Mouse (Mus musculus): ENCODE data around the gene Lrrc61. TPM values are rescaled to one million over a fixed set of nuclear protein-coding genes. Genes with fewer than 3 reads are reported as not detected.
A peak's percentile ranks its signal among the peaks of the same experiment; 100 is the strongest.

The Lrrc61 gene
- polyA plus RNA-seq, 1 experiment, result 22.4 TPM

DNA sequence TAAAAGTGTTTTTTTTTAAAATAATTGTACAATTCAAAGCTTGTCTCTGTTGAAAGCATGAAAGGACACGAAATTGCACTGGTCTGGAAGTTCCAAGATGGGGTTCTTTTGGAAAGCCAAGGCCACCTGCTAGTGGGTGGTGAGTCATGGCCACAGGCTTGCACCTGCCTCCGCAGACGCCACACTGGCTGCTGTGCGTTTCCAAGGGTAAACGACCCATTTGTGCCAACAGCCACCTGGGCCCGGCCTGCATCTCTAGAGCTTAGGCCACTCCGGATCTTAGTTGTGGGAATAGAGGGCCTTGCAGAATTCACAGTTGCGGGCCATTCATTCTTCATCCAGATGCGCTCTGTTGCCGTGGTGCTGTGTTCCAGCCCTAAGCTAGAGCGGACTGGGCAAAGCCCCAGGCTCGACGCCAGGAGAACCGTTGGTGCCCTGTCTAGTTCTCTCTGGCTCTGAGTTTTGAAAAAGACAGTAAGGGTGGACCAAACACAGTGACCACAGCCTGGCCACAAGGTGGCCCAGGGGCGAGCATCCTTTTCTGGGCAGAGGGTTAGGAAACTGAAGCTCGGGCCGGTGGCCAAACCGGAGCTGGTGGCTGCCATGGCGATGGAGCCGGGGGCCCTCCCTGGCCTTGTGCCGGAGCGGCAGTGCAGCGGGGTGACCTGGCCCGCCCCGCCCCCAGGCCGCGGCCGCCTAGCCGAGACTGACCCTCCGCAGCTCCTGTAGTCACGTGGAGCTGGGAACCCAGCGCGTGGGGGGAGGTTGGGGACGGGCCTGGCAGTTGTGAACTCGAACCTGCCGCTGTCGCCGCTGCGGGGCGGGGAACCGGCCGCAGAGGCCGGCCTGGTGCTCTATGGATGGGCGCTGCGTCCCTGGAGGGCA lies 38.8 kb downstream of the Lrrc61 start, which contains the start of the genes Repin1 and Gm44965:
TSS of gene Repin1 (plus strand) at position 726 of the 885 bp plus-strand sequence.
TSS of gene Gm44965 (plus strand) at position 784 of the 885 bp plus-strand sequence.
- Histone ChIP-seq H3K27ac (replicated peaks; ENCODE audit: low read depth, low read length) (peak within 1 kb of the TSS; percentile 76), H3K4me3 (ENCODE audit: insufficient read depth, low read depth, low read length) (peak within 1 kb of the TSS; percentile 89), H3K4me1 (ENCODE audit: control insufficient read depth, insufficient read depth, insufficient read length, low read length) (peaks cover 5% of the 10 kb centered on the region)

DNA sequence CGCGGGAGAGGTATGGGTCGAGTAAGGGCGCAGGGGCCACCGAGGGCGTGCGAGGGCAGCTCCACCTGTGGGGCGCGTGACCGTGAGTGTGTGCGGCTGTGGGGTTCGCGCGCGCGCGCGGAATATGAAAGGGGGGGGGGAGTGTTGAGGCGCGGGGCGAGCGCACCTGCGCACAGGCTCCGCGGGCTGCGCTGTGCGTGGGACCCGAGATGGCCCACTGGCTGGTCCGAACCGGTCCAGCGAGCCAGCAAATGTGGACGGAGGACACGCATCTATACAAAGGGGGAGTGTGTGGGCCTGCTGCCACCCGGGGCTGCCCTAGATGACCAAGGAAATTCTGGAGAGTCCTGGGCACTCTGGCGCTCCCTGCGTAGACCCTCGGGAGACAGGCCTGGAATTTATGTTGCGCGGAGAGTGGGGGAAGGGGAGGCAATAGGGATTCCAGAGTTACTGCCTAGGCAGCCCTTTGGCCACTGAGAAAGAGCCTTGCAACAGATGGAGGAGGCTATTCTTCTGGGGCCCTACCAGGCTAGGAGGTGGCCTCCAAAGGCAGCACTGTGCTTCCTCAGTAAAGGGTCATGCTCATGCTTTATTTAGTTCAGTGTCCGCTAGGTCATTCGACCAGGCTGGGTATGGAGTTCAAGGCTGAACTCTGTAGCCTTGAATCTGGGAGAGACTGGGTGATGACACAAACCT lies 39.6 kb downstream of the Lrrc61 start:
- peaks cover 5% of the 10 kb centered on the region for H3K4me1 ChIP-seq (ENCODE audit: control insufficient read depth, insufficient read depth, insufficient read length, low read length)
- H3K4me3 ChIP-seq (ENCODE audit: insufficient read depth, low read depth, low read length), result peak overlapping the region; percentile 89
- peak overlapping the region; percentile 76 for H3K27ac ChIP-seq (replicated peaks; ENCODE audit: low read depth, low read length)

DNA sequence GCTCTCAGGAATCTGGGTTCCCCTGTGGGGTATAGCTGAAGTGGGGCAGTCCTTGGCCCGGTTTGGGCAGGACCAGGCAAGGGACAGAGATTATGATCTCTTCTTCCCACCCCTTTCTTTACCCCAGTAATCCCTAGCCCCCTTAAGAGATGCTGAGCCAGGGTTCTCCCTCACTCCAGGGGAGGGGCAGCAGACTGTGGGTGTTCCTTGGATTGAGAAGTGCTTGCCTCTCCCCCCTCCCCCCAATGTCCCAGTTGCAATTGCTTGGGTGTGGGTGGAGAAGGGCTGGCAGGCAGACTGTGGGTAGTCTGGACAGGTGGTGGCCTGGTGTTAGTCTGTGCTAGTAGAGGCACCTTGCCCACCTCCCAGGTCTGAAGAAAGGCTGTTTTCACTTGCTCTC lies 40.7 kb downstream of the Lrrc61 start:
- peaks cover 5% of the 10 kb centered on the region for H3K4me1 ChIP-seq (ENCODE audit: control insufficient read depth, insufficient read depth, insufficient read length, low read length)
- 0 out of 2 replicates have a peak overlapping the region, but pooled peaks have one; percentile 16 for H3K27ac ChIP-seq (replicated peaks; ENCODE audit: low read depth, low read length)
- peak overlapping the region; percentile 89 for H3K4me3 ChIP-seq (ENCODE audit: insufficient read depth, low read depth, low read length)

DNA sequence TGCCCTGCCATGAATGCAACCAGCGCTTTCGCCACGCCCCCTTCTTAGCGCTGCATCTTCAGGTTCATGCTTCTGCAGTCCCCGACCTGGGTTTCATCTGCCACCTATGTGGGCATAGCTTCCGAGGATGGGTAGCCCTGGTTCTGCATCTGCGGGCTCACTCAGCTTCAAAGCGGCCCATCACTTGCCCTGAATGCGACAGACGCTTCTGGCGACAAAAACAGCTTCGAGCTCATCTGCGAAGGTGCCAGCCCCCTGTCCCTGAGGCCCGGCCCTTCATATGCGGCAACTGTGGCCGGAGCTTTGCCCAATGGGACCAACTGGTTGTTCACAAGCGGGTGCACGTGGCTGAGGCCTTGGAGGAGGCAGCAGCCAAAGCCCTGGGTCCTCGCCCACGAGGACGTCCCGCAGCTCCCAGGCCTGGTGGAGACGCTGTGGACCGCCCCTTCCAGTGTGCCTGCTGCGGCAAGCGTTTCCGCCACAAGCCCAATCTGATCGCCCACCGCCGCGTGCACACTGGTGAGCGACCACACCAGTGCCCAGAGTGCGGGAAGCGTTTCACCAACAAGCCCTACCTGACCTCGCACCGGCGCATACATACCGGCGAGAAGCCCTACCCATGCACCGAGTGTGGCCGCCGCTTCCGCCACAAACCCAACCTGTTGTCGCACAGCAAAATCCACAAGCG lies 42.1 kb downstream of the Lrrc61 start:
- no peak overlapping the region for H3K4me3 ChIP-seq (ENCODE audit: insufficient read depth, low read depth, low read length)

DNA sequence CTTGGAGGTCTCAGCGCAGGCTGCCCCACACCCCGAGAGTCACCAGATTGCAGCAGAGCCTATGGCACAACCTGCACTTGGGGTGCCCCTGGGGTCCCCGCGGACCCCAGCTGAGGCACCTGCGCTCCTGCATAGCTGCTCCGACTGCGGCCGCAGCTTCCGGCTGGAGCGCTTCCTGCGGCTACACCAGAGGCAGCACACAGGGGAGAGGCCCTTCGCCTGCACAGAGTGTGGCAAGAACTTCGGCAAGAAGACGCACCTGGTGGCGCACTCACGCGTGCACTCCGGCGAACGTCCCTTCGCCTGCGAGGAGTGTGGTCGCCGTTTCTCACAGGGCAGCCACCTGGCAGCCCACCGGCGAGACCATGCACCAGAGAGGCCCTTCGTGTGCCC lies 42.6 kb downstream of the Lrrc61 start:
- Histone ChIP-seq H3K4me1 (ENCODE audit: control insufficient read depth, insufficient read depth, insufficient read length, low read length) (peaks cover 5% of the 10 kb centered on the region), H3K4me3 (ENCODE audit: insufficient read depth, low read depth, low read length) (no peak overlapping the region), H3K27ac (replicated peaks; ENCODE audit: low read depth, low read length) (no peak overlapping the region)

More for the DNA sequence above, 42.1 kb downstream of the Lrrc61 start:
- no peak overlapping the region for H3K27ac ChIP-seq (replicated peaks; ENCODE audit: low read depth, low read length)
- H3K4me1 ChIP-seq (ENCODE audit: control insufficient read depth, insufficient read depth, insufficient read length, low read length), result peaks cover 5% of the 10 kb centered on the region

DNA sequence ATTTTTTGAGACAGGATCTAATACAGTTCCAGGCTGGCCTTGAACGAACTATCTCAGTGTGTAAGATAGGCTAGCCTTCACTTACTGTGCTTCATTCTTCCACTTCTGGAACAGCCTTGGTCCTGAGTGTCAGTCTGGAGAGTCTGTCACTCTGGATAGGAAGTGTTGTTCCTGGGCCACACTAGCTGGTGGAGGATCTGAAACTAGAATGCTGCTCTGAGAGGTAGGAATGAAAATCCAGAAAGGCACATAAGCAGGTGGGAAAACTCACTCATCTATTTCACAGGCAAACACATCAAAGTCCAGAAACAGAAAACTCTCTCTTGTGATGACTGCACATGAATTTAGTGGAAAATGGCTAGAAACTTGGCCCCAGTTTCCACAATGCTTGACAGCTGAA lies 46.0 kb downstream of the Lrrc61 start:
- H3K27ac ChIP-seq (replicated peaks; ENCODE audit: low read depth, low read length), result no peak overlapping the region
- 0 out of 2 replicates have a peak, but pooled peaks cover 3% of the 10 kb centered on the region for H3K4me1 ChIP-seq (ENCODE audit: control insufficient read depth, insufficient read depth, insufficient read length, low read length)
- H3K4me3 ChIP-seq (ENCODE audit: insufficient read depth, low read depth, low read length), result no peak overlapping the region

DNA sequence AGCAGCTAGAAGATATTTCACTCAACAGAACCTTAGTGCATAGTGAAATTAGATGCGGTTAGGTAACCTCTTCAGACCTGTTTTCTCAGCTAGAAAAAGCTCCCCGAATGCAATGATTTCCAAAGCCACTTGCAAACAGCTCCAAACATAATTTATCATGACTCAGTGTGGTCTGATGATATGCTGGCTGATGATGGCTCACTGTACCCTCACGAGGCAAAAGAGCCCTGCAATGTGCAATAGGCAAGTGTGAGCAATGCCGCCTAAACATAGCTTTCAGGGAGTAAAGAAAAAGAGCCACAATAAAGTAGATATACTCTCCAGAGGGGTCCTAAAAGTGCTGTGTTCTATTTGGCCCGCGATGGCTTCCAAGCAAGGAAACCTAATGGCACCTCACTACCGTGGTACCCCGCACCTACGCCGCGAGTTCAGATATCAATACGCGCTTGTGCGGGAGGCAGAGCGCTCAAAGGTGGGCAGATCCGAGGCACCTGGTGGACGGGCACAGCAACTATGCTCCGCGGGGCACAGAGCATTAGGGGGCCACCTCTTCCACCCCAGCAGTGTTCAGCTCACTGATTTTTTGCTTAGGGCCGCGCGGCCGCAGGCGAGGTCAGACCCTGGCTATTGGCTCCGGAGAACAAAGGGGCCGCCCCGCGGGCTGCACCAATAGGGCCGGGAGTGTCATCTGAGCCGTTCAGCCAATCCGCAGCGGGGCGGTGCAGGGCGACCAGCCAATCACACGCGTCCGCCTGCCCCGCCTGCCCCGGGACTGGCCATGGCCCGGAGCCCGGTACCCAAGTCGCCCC lies 46.9 kb downstream of the Lrrc61 start, which contains the start of gene Zfp775:
TSS of gene Zfp775 (plus strand) at position 793 of the 809 bp plus-strand sequence.
- Histone ChIP-seq H3K4me3 (ENCODE audit: insufficient read depth, low read depth, low read length) (peak within 1 kb of the TSS; percentile 90), H3K4me1 (ENCODE audit: control insufficient read depth, insufficient read depth, insufficient read length, low read length) (0 out of 2 replicates have a peak, but pooled peaks cover 3% of the 10 kb centered on the region), H3K27ac (replicated peaks; ENCODE audit: low read depth, low read length) (peak within 1 kb of the TSS; percentile 70)

DNA sequence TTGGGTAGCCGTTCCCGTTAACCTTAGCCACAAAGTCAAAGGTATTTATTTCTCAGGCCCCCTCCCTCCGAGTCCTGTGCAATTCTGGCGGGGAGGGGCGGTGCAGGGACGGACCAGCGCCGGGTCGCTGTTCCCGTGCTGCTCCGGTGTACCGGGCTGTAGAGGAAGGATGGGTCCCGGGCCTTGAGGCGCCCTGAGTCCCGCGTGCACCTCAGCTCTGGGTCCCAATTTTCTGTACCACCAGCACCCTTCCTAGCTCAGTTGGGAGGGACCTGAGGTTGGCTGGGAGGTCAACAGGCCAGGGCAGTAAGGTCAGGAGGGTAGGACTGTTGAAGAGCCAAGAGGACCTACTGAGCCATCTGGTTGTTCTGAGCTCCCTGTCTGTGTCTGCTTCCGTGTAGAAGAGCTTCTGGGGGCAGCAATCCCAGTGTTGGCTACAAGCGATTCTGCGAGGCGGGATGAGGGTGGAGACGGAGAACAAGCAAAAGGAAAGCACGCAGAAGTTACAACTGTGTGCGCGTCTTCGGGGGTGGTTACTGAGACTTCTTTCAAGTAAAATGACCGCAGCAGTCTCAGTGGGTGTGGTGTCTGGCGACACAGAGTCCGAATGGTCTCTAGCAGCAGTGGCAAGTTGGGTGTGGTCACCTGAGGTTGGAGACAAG lies 47.6 kb downstream of the Lrrc61 start:
- 0 out of 2 replicates have a peak, but pooled peaks cover 3% of the 10 kb centered on the region for H3K4me1 ChIP-seq (ENCODE audit: control insufficient read depth, insufficient read depth, insufficient read length, low read length)
- peak overlapping the region; percentile 90 for H3K4me3 ChIP-seq (ENCODE audit: insufficient read depth, low read depth, low read length)
- peak overlapping the region; percentile 70 for H3K27ac ChIP-seq (replicated peaks; ENCODE audit: low read depth, low read length)

DNA sequence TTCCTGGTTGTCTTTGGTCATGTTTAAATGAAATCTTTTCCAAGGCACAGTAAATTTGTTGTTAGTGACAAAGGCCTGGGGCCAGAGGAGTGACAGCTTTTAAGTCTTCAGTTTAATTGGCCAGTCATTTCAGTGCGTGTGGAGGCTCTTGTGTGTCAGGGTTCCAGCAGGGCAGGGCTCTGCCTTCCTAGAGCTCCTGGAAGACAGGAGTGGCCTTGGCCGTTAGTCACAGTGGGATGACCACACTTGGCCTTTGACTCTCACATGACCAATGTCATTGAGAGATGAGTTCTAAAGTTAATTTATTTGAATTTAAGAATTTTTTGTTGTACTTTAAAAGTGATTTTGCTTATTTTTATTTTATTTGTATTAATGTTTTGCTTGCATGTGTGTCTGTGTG lies 53.5 kb downstream of the Lrrc61 start:
- H3K4me1 ChIP-seq (ENCODE audit: control insufficient read depth, insufficient read depth, insufficient read length, low read length), result no peaks in the 10 kb centered on the region
- no peak overlapping the region for H3K27ac ChIP-seq (replicated peaks; ENCODE audit: low read depth, low read length)
- H3K4me3 ChIP-seq (ENCODE audit: insufficient read depth, low read depth, low read length), result no peak overlapping the region

DNA sequence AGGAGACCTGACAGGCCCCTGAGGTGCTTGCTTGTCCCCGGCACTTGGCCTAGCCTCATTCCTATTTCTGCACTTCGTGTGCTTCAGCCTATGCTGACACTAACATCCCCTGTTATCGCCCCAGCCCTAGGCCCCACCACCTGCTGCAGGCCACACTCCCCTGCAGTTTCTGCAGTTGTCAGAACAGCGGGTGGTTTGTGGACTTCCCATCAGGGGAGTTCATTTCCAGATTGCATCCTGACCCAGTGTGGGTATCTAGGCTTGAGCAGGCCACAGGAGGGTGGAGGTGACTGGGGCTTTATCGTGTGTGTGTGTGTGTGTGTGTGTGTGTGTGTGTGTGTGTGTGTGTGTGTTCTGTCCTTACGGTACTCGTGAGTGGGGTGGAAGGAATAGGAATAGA lies 54.9 kb downstream of the Lrrc61 start:
- Histone ChIP-seq H3K4me3 (ENCODE audit: insufficient read depth, low read depth, low read length) (no peak overlapping the region), H3K27ac (replicated peaks; ENCODE audit: low read depth, low read length) (no peak overlapping the region)

DNA sequence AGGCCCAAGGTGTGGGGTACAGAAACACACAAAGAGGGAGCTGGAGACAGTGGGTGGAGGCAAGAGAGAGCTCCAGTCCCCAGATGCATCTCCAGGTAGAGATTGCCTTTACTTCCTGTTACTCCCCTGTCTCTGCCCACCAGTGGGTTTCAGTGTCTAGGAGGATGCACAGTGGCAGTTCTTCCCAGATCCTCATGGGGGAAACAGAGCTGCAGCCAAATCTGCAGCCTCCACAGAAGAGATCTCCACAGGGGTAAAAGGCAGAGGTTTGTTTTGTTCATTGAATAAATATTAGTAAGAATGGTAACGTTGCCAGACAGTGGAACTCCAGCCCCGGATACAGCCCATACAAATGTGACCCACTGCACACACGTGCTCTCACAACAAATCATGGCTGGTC lies 56.1 kb downstream of the Lrrc61 start:
- Histone ChIP-seq H3K4me3 (ENCODE audit: insufficient read depth, low read depth, low read length) (no peak overlapping the region), H3K4me1 (ENCODE audit: control insufficient read depth, insufficient read depth, insufficient read length, low read length) (no peaks in the 10 kb centered on the region), H3K27ac (replicated peaks; ENCODE audit: low read depth, low read length) (no peak overlapping the region)

More for the DNA sequence above, 54.9 kb downstream of the Lrrc61 start:
- no peaks in the 10 kb centered on the region for H3K4me1 ChIP-seq (ENCODE audit: control insufficient read depth, insufficient read depth, insufficient read length, low read length)

DNA sequence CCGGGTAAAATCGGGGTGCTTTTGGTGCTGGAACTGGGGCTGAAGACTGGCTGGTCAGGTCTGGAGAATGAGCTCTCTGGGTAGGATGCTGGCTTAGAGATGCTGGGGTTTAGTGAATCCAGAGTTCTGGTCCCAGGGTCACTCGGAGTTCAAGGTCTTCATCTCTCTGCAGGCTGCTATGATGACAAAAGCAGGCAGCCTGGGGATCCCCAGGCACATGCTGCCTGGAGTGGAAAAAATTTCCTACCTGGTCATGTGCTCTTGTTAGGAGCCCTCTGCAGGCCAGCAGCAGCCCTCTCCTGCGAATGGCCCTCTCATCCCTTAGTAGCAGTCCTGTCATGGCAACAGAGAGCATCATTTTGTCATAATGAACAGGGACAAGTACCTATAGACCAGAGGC lies 58.9 kb downstream of the Lrrc61 start:
- Histone ChIP-seq H3K4me1 (ENCODE audit: control insufficient read depth, insufficient read depth, insufficient read length, low read length) (no peaks in the 10 kb centered on the region), H3K4me3 (ENCODE audit: insufficient read depth, low read depth, low read length) (no peak overlapping the region), H3K27ac (replicated peaks; ENCODE audit: low read depth, low read length) (no peak overlapping the region)

DNA sequence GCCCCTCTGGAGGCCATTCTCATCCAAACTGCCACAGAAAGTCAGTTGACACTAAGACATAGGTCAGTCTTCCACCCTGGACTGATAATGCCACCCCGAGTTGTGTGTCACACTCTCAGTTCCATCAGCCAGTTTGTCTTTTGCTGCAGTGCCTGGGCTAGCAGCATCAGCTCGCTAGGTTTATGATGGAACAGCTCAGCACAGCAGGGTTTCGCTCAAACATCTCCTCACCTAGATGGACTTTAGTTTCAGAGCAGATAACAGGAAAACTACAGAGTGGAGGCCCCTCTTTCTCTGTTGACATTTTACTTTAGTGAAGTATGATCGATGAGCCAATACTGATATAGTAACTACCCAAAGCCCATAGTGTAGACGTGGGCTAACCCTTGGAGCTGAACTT lies 60.2 kb downstream of the Lrrc61 start:
- Histone ChIP-seq H3K4me1 (ENCODE audit: control insufficient read depth, insufficient read depth, insufficient read length, low read length) (no peaks in the 10 kb centered on the region), H3K4me3 (ENCODE audit: insufficient read depth, low read depth, low read length) (no peak overlapping the region), H3K27ac (replicated peaks; ENCODE audit: low read depth, low read length) (no peak overlapping the region)

DNA sequence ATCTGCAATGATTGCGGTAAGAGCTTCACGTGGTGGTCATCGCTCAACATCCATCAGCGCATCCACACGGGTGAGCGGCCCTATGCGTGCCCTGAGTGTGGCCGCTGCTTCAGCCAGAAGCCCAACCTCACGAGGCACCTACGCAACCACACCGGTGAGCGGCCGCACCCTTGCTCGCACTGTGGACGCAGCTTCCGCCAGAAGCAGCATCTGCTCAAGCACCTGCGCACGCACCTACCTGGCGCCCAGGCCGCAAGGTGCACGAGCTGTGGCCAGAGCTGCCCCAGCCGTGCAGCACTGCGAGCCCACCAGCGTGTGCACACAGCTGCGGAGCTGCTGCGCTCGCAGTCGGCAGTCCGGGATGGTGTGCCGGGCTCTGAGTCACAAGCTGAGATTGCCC lies 65.4 kb downstream of the Lrrc61 start:
- no peak overlapping the region for H3K27ac ChIP-seq (replicated peaks; ENCODE audit: low read depth, low read length)
- H3K4me1 ChIP-seq (ENCODE audit: control insufficient read depth, insufficient read depth, insufficient read length, low read length), result no peaks in the 10 kb centered on the region
- no peak overlapping the region for H3K4me3 ChIP-seq (ENCODE audit: insufficient read depth, low read depth, low read length)
